Mouse (Mus musculus) lung, postnatal 10 days (tissue): ENCODE results near the gene Foxj3.
"Not testable (repeated sequence)": the region's sequence is repeated elsewhere in the genome, so short reads cannot be mapped to it uniquely, and the experiment has no call there.

Source experiments
- DNase-seq: peaks from one replicate; pipeline ENCODE4 v3.0.0; 2021

Foxj3 gene

DNA sequence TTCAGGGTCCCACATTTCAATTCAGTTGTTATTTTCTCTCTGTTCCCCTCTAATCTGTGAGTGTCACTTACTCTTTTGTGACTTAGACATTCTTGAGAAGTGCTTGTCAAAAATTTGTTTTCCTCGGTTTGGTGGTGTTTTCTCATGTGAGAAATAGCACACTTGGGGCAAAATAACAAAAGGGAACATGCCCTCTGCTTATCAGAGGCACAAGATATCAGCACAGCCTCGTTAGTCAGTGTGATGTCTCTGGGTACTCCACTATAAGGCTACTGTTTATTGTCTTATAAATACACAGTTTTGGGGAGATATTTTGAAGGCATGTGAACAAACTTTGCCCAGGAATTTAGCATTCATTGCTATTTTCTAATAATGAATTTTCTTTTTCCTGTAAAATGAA, 37.7 kb downstream of the Foxj3 start:
- no peak for DNase-seq

DNA sequence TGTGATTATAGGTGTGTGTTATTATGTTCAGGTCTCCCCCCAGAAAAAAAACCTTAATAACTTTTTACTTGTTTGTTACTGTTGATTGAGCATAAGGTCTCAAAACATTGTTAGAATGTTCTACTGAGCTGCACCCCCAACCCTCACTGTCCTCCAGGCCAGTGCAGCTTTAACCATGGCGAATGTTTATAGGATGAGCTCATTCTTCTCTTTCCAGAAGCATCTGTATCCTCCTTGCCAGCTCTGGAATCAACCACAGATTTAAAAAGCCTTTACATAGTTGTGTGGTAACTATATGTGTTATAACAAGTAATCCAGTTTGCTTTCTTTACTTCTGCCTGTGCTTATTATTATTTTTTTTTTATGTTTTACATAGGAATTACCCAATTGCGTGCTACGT, 38.7 kb downstream of the Foxj3 start:
- DNase-seq, result no peak

DNA sequence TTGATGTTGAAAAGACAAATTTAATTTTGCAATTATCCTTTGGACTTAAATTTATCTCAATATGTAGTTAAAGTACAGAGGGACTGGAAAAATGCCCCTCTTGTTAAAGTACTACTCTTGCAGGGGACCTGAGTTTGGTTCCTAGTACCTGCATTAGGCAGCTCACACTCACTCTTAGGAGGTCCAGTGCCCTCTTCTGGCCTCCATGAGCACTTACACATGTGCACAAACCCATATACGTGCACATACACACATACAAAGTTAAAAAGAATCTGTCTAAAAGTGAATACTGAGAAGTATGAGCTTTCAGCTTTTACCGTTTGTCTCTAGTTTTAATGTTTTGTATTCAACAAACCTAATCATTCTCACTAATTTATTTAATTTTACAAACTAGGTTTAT, 51.2 kb downstream of the Foxj3 start:
- DNase-seq, result no peak

DNA sequence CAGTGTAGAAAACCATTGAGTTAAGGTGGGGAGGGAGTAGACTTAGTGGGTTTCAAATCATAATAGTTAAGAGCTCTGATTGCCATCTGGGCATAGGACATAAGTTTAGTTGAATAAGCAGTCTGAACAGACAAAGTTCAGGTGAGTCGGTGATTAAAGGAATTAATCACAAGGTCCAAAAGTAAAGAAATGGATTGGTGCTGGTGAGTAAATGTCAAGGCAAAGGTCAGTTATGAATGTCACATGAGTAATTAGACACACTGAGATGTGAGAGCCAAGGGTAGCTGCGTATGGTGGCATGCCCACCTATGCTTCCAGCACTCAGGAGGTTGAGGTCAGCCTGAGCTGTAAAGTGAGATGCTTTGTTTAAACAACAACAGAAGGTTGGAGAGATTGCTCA, 52.6 kb downstream of the Foxj3 start:
- no peak for DNase-seq

DNA sequence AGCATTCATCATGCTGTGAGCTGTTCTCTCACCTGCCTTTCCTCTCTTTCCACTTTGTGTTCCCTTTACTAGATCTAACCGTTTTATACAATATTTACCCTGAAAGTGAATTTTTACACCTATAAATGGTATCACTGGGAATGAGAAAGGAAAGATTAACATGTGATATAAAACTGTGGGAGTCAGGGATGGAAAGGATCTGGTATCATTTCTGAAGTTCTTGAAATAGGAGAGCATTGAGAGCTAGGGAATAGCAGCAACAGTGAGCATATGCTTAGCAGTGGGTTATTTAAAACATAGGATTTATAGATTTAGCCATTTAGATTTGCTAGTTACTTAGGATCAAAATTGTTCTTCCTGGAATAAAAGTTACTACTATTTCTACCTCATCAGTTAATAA, 53.2 kb downstream of the Foxj3 start:
- no peak for DNase-seq

DNA sequence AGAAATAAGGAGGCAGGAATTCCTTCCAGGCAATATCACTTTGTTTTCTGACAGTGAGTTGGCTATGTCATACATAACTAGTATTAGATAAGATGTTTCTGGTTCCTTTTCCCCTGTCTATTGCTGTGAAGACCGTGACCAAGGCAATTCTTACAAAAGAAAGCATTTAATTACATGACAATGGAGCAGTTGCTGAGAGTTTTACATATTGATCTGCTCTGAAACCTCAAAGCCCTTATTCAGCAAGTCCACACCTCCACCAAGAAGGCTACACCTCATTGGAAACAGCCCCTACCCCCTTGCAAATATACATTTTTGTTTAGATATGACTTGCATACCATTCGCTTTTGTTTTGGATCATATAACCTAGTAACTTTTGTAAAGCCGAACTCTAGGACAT, 55.7 kb downstream of the Foxj3 start:
- DNase-seq, result no peak

DNA sequence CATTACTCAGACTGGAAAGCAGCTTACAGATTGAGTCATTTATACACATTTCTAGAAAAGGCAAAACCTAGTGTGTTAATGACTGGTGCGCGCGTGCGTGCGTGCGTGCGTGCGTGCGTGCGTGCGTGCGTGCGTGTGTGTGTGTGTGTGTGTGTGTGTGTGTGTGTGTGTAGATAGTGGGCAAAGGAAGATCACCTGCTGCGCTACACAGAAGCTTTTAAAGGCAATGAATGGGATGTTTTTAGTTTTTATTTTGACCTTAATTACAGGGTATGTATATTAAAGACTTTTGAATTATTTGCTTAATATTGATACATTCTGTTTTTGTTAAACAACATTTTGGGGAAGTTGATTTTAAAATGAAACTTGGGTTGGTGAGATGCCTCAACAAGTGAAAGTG, 57.5 kb downstream of the Foxj3 start:
- no peak for DNase-seq

DNA sequence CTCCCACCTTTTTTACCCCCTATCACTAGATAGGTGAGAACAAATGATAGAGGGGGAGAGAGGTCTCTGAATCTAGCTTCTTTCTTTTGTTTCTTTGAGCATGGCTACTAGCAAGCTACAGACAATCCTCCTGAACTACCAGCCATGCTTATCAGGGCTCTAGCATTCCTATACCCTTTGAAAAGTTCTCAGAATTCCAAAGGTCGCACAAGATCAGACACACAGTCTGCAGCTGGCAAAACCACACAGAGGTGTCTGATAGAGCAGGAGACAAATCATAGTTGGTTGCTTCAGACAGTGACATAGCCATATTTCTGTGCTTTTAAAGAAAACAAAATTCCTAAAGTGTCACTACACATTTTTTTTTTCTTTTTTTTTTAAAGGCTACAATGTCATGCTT, 62.8 kb downstream of the Foxj3 start:
- no peak for DNase-seq

DNA sequence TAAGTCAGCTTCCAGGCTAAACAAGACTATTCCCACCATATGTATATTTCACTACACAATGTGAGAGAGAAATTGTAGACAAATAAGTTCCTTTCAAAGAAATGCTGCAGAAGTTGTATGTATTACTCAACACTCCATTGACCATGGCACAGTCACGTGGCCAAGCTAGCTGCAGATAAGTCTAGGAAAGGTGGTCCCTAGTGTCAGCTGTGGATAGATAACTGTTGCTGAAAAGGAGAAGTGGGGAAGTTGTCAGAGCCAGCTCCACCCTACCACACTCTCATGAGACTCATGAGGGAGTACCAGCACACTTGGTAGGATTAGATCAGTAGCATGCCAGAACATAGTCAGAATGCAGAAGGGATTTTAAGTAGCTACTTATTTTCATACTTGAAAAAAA, 72.7 kb downstream of the Foxj3 start:
- DNase-seq, result no peak

DNA sequence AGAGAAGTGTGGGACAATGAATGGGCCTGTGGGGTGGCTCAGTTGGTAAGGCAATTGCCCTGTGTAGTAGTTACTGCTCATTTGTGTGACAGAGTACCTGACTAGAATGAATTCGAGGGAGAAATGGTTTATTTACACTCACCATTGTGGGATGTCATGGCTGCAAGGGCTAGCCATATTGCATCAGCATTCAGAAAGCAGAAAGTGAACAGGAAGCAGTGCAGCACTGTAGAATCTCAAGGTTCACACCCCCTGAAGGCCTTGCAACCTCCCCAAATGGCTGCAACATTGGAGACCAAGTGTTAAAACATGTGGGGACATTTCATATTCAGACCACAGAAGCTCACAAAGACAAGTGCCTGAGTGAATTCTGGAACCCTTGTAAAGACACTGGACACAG, 77.3 kb downstream of the Foxj3 start:
- DNase-seq, result no peak

DNA sequence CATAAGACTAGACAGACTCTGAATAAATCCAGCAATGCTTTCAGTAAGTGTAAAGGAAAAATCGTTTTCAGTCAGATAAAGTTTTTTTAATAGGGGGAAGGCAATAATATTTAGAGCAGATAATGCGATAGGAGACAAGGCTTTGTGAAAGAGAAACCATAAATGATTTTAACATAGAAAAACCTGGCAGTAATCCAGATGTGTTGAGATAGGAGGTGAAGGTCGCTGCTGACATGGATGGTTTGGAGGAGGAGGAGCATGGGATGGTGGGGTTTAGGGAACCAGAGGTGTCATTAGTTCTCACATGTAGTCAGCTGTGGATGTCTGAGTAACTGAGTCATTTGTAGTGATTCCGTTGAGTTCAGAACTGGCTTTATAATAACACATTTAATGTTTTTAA, 77.9 kb downstream of the Foxj3 start:
- no peak for DNase-seq

DNA sequence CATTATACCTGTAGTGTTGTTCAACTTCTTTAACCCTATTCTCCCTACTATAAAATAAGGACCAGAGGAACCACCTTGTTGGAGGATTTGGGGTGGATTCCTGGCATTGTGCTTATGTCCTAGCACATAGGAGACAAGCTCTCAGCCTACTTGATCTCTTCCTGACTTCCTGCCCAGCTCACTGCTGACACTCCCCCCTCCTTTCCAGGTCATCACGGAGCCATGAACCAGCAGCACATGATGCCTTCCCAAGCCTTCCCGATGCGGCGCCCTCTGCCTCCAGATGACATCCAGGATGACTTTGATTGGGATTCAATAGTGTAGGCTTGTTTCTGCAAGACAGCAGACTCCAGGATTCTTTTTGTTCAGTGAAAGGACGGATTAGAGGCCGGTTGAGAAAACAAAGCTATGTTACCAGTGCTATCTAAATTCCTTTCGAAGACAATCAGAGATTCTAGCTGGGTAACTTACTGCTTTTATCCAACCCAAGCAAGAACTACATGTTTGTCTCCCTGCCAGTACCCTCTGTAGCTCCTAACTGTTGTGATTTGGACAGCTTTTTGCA, 89.4 kb downstream of the Foxj3 start:
- no peak for DNase-seq

DNA sequence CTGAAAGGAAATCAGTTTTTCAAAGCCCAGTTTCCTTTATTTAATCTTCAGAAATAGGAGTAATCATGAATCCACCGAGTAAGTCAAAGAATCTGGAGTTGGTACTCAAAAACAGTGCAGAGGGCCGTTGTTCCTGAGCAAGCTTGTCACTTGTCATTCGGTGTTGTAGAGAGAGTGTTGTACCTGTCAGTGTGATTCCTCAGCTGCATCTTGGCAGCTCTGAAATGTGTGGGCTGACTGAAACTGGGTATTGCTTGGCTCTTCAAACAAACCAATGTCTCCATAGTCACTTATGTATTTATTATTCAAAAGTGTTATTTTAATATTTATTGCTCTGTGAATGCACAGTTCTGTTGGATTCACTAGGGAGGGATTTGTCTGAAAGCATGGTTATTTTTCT, 90.1 kb downstream of the Foxj3 start:
- no peak for DNase-seq

DNA sequence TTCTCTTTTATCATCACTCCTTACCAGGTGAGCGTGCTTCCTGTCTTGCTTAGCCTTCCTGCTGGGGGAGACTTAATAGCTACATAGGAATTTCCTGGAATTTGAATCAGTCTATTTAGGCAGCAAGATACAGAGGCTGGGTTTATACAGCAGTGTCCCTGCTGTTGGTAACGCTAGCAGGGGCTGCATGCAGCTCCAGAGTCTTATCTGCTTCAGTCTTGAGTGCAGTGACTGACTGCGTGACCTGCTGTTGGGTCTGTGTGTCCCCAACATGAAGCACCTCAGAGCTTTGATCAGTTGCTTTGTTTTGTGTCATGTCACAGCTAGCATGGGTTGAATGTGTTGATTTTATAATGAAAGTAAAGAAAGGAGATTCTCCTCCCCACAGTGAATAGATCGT, 90.5 kb downstream of the Foxj3 start:
- no peak for DNase-seq

DNA sequence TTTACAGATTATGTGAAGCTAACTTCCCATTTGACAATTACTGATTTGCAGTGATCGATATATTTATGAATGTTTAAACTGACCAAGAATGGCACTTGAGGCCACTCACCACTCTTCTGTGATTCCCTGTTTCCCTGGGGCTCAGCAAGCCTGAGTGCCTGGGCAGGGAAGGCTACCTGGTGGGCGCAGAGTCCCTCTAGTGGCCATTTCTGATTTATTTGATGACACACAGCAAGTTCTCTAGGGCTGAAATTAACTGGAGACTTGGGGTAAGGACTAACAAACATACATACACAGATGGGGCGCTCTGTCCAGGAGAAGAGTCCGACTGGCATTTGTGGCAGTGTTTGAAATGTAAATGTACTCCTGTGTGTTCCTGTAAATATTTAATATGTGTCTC, 91.6 kb downstream of the Foxj3 start:
- not testable (repeated sequence) for DNase-seq

DNA sequence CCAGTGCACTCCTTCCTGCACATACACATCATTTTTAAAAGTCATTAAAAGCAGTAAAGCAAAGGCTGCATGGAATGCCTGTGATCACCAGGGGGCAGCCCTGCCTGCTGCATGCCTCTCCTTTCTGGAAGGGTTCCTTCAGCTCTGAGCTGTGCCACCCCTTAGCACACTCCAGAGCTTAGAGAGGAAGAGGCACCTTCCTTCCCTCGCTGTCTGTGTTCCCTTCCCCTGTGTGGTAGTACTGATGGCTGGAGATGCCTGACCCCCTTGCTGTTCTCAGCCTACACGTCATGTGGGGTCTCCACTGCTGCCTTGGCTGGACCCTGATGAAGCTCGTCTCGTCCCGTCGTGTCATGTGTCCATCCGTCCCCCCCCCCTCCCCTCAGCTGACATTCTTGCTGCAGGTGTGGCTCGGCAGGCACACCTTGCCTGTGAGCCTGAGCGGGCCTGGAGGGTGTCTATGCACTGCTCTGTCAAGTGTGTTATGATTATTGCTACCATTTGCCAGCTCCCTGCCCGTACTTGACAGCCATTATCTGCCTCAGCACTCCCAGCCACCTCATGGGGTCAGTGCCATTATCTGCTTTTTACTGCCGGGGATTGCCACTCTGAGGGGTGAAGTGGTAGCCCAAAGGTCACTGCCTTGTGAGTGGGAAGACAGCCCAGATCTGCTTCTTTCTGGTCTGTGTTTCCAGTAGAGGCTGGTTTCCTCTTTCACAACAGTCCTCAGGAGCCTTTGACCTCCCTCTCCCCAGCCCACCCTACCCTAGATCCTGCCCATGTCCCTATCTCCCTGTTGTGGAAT, 94.5 kb downstream of the Foxj3 start:
- DNase-seq, result peak; percentile 73

DNA sequence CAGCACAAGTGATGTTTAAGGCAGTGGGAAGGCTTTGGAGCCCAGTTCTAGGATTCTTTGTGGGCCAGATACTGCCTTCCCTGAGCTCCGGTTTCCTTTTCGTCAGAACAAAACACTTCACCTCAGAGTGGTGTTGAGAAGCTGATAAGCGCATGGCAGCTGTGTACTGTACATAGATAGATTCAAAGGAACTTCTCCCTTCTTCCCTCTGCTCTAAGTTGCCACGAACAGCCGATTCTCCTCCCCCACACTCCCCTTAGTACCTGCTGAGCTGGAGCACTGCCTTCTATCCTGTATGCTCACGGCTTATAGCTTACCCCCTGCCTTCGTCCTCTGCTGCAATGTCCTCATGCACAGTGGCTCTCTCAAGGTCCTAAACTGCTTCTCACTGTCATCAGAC, 95.9 kb downstream of the Foxj3 start:
- DNase-seq, result peak; percentile 13

DNA sequence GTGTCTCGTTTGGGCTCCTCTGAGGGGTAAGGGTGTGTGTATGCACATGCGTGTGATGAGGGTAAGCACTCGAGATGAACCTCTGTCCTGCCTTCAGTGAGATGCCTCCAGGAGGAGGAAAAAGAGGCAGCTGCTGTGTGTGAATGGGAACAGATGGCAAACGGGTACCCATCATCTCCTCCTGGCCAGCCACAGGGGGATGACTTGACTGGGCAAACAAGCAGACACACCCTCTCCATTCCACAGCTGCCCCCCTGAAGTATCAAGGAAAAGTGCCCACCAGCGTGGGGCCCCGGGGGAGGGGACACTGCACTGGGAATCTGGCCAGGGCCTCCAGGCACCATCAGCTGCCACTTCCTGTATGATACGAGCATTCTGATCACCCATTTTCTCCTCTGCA, 96.5 kb downstream of the Foxj3 start:
- DNase-seq, result no peak

DNA sequence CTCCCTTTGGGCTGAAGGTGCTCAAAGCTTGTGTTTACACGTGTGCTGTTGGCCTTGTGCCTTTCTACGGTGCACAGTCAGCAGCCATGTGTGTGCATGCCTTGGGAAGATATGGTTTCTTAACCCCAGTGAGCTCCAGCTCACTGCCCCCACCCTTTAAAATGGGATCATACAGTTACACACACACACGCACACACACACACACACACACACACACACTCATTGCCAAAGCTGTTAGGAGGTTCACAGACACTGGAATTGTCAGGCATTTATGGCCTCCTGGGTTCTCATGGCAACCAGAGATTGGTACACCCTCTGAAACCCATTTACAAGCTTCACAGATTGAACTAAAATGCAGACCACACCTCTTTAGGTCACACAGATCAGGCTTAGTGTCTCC, 97.1 kb downstream of the Foxj3 start:
- DNase-seq, result no peak

DNA sequence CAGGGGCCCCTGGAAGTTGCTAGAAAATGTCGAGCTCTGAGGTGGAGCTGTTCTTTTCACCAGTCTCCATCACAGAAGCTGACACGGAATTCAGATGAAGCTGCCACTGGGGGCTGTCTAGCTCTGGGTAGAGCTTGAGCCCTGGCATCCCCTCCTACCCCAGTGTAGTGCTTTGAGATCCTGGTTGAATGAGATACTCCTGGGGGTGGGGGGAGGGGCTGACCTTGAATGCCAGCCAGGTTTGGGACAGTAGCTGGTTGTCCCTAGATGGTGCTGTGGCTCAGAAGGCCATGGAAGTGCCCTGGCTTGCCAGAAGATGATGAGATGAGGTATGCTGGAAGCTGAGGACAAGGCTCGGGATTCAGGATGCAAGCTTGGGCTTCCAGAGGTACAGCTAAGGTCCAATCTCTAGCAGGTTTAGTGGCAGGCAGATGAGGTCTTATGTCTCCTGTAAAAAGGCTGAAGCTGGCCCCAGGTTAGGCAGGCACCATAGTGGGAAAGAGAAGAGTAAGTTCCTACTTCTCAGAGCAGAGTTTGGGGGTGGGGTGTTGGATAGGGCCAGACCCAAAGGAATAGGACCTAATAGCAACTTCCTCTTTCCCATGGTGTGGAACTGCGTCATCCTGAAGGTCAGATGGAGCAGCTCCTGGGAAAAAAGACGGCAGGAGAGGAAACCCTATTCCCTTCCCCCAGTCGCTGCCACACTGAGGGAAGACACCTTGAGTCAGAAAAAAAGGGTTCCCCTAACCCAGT, 98.3 kb downstream of the Foxj3 start:
- no peak for DNase-seq

DNA sequence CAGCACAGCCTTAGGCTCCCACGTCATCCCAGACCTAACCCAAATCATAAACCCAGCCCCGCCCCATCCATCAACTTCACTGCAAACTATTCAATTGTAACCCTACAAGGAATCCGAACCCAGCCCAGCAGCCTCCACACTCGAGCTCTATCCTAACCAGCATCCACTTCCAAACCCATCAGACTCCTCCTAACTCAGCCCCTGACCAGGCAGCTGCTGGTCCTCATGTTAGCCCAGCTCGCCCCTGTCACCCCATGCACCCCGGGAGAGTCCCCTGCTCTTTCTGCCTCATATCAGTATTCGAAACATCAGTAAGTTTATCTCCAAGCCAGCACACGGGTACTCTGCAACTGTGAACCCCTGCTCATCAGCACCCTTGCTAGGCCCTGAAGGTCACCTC, 98.9 kb downstream of the Foxj3 start:
- no peak for DNase-seq

DNA sequence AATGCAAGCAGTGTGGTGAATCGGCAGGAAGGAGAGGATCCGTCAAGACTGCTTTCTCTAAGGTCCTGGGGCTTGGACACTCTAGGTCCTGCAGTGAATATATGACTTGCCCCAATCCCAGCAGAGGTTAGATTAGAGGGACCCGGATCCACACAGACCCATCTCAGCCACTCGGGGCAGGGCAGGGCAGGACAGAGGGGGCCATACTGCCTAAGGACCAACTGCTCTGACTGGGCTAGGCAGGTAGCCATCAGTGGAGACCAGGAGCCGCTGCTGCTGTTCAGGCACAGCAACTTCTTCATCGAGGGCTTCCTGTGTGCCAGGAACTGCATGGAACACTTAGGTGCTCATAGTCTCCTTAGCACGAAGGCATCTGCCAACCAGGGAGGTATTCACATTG, 99.9 kb downstream of the Foxj3 start:
- DNase-seq, result no peak

DNA sequence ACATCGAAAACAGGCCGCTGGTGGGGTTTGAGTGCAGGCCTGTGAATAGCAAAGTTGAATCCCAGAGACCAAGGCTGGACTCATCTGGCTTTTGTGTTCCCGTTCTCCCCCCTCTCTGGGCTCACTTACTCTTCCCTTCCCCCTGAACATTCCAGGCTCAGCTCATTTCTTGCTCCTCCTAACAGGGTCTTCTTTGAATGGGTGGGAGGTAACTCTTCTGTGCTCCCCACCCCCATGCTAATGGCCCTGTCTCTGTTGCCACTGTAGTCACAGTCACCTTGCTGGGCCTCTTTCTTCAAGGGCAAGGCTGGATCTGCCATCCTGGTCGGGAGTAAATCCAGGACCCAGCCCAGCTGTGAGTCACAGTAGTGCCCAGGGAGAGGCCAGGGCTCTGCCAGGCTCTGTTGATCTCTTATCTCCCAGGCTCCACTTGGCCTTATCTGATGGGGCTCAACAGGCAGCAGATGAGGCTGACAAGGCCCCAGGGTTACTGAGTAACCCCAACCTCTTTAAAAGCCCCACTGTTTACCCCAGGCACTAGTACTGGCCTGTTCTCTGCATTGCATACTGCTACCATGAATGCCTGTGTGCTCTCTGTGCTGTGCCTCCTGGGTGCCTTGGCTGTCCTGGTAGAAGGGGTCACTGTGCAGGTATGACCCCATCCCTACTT, 100.5 kb downstream of the Foxj3 start, which contains the start of gene Guca2a:
TSS of gene Guca2a (plus strand) at position 529 of the 670 bp plus-strand sequence.
- DNase-seq, result no peak

DNA sequence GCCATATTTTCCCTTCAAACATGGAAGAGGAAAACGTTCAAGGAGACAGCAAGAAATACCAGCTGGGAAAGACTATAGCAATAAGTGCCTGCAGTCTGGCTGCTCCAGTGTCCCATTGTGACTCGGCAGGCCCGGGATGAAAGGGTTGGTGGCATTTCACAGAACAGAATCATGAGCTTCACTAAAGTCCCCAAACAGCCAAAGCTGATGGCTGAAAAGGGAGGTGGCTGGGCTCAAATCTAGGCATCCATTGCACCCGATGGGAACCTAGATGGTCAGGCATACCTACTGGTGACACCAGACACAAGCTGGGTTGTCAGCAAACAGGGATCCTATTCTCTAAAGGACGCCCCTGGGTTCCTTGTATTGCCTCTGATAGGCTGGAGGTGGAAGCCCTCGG, 101.1 kb downstream of the Foxj3 start:
- DNase-seq, result no peak
